Comparison of ENCODE assay signal across 22 mouse cellular contexts in genomic region chr6:54932526-54932925, GRCm38 (mm10). TPM values are rescaled to one million over a fixed set of nuclear protein-coding genes. Genes with fewer than 3 reads are reported as not detected.
DNase-seq lines count a peak whose midpoint lies in the region; TF ChIP-seq lines count a peak whose summit lies in the region.
"Had no signal": no experiment of that assay in that cellular context is flagged by ENCODE, and none has a peak within 500 bp of the region (broad histone marks: within the 10 kb centered on the region; RNA-seq: fewer than 3 reads in every experiment).

No protein-coding gene starts in this region.

- H3K36me3 ChIP-seq in heart, adult 2 months (ENCODE audit: control insufficient read depth, insufficient read depth, low read length) = peaks cover 4% of the 10 kb centered on the region
- H3K36me3 ChIP-seq: embryonic facial prominence, embryonic 10.5 days; embryonic facial prominence, embryonic 12.5 days; forebrain, embryonic 15.5 days; G1E had no signal

- no peak for TF ChIP-seq CTCF in heart, adult 2 months (IDR thresholded peaks at IDR 0.05)
- no peak for TF ChIP-seq CTCF in lung, adult 2 months (IDR thresholded peaks at IDR 0.05; ENCODE audit: insufficient read depth, low read length)

- no peak overlapping the region for H3K9ac ChIP-seq in heart, adult 2 months (ENCODE audit: low read depth, low read length)
- H3K9ac ChIP-seq: embryonic facial prominence, embryonic 12.5 days; forebrain, embryonic 13.5 days; forebrain, embryonic 15.5 days had no signal

- no peaks in the 10 kb centered on the region for H3K27me3 ChIP-seq in heart, adult 2 months (ENCODE audit: control insufficient read depth, insufficient read depth, low read length)
- H3K27me3 ChIP-seq: CH12.LX; embryonic facial prominence, embryonic 12.5 days; forebrain, embryonic 13.5 days; forebrain, embryonic 15.5 days; Patski had no signal

- intact Hi-C loops in heart, adult 2 months (cut with DNase I) = loop anchor here (5.0 kb wide), 1 partner anchor 40 kb away; the partner anchor contains the start of gene Nod1

- no peak for TF ChIP-seq EP300 in heart, adult 2 months (IDR thresholded peaks at IDR 0.05; ENCODE audit: insufficient read depth, low read depth, low read length)

- H3K4me1 ChIP-seq in heart, adult 2 months (ENCODE audit: control insufficient read depth, insufficient read depth, low read length) = peaks cover 10% of the 10 kb centered on the region
- H3K4me1 ChIP-seq in lung, adult 2 months (ENCODE audit: control insufficient read depth, insufficient read depth, low read length) = peaks cover 12% of the 10 kb centered on the region
- H3K4me1 ChIP-seq: embryonic facial prominence, embryonic 10.5 days; embryonic facial prominence, embryonic 12.5 days; forebrain, embryonic 13.5 days; forebrain, embryonic 15.5 days had no signal

- no peak overlapping the region for H3K4me3 ChIP-seq in heart, adult 2 months
- no peak overlapping the region for H3K4me3 ChIP-seq in lung, adult 2 months (replicated peaks; ENCODE audit: extremely low read depth, low read depth, low read length)
- H3K4me3 ChIP-seq: embryonic facial prominence, embryonic 10.5 days; embryonic facial prominence, embryonic 12.5 days; forebrain, embryonic 13.5 days; forebrain, embryonic 15.5 days had no signal

- DNase-seq in heart, adult 11 months = peak; percentile 75
- DNase-seq in heart, adult 2 months = no peak
- DNase-seq in lung, adult 2 months = peak; percentile 1
- DNase-seq in lung, postnatal 14 days = no peak
- DNase-seq in urinary bladder, postnatal 4 days (ENCODE audit: low spot score in 2 of 2) = peak; percentile 9 to 54
- DNase-seq in urinary bladder, postnatal 36 days (ENCODE audit: low spot score in 2 of 2) = no peak
- DNase-seq: adrenal gland, adult 8-10 months; adrenal gland, postnatal 14 days; adrenal gland, postnatal 36 days; B cell, adult 2 months; cerebellum, adult 11-12 months; cerebellum, adult 2 months; cerebellum, adult 9-10 months; cerebellum, postnatal 10 days; cerebellum, postnatal 25 days had no signal

- 96% methylated on average over 12 of the region's 12 CpGs for WGBS in heart, adult 2 months
- 93% methylated on average over 12 of the region's 12 CpGs for WGBS in lung, adult 2 months

- no peaks in the 10 kb centered on the region for H3K79me2 ChIP-seq in heart, adult 2 months (replicated peaks; ENCODE audit: control insufficient read depth, insufficient read depth, low read length)

- no peak for TF ChIP-seq POLR2A in heart, adult 2 months (IDR thresholded peaks at IDR 0.05; ENCODE audit: insufficient read depth, low read depth, low read length)
- TF ChIP-seq POLR2A in lung, adult 2 months (IDR thresholded peaks at IDR 0.05; ENCODE audit: borderline replicate concordance, extremely low read depth, low read depth, low read length) = no peak

- no peak overlapping the region for H3K27ac ChIP-seq in heart, adult 2 months
- H3K27ac ChIP-seq: embryonic facial prominence, embryonic 10.5 days; embryonic facial prominence, embryonic 12.5 days; forebrain, embryonic 13.5 days; forebrain, embryonic 15.5 days had no signal

RNA-seq across cellular contexts. Expression of gene Nod1, which starts 39.9 kb away (rescaled TPM):
- total RNA-seq in heart, adult 2 months (2021) = 10 to 100 TPM; 17.3 to 18.6 TPM
- polyA plus RNA-seq in heart, adult 2 months (2012; rRNA removed) = 23.6 and 25.7 TPM in 2 replicates
- 66.0 and 85.2 TPM in 2 replicates for polyA plus RNA-seq in lung, adult 2 months (2012; rRNA removed)

Comparison
In these comparisons a context has a peak if more than half of its experiments do, and no peak if none do; other contexts are left out.
1. DNase-seq: peak in heart, adult 11 months (single experiment), lung, adult 2 months (single experiment) and urinary bladder, postnatal 4 days (2 of 2); none in heart, adult 2 months (0 of 2), lung, postnatal 14 days (single experiment) and urinary bladder, postnatal 36 days (0 of 2).